Mouse (Mus musculus): Measurements from ENCODE around the gene Vps54.

DNA sequence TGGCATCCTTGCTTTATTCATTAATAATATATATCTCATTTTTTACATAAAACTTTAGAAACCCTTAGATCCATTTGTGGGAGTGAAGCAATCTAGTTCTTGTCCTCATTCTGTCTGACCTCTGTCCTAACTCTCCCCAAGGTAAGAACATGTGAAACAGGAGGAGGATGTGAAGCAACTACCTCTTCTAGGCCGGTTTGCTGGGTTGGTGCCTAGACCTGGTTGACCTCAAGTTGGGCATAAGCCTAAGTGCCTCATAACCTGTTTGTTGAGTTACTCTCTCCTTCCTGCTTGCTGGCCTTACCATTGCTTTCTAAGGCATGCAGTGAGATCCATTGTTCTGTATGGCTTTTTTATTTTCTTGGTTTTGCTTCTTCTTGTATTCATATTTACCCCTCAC is 11.3 kb downstream of the Vps54 start:
- no peak for TF ChIP-seq CTCF (IDR thresholded peaks at IDR 0.05; ENCODE audit: control insufficient read depth, insufficient read depth, insufficient read length)
- TF ChIP-seq MAX (IDR thresholded peaks at IDR 0.05) = no peak
- no peak for TF ChIP-seq MYOG (IDR thresholded peaks at IDR 0.05; ENCODE audit: control insufficient read depth, extremely low read depth, insufficient read length)
- no peak for TF ChIP-seq MYOD1 (IDR thresholded peaks at IDR 0.05; ENCODE audit: control insufficient read depth, insufficient read length, low read depth)
- no peak for TF ChIP-seq FOSL1 (IDR thresholded peaks at IDR 0.05; ENCODE audit: insufficient read depth, low read length, poor library complexity, severe bottlenecking)

Data from C2C12 (cell line).